Mouse (Mus musculus): ENCODE data around the gene Cadps2.

Gene Cadps2

DNA sequence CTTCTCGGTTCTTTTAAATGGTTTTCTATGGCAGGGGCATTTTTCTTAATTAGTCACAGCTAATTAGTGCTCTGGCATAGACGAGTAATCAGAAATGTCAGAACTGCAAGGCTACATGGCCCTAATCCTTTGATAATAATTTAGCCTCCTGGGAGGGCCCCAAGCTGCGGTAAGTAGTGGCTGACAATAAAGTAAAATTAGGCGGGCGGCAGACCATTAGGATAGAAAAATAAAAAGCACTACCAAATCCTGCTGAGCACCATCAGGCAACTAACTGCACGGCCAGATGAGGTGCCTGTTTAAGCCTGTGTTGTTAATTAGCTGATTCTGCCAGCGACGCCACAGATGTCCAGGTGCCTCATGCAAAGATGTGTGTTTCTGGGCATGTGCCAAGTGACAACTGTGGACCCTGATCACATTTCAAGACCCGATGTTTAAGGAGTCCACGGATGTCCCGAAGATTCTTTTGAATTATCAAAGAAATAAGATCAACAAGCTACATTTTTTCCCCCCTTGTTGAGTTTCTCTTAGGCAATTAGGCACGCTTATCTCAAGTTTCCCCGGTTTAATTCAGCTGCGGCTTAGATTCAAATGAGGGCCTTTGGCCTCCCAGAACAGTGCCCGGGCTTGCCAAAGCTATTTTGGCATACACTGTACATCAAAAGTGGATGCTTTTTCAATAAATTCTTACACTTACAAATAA is 558.3 kb downstream of the Cadps2 start:
- POLR2A ChIA-PET, result interaction anchor here in 1 of 4 experiments (0.7 to 1.3 kb wide), 3 partner anchors 27 to 370 kb away, joined by 3 to 4 read pairs (median 3); no protein-coding TSS in a partner anchor
- CTCF ChIA-PET, result interaction anchor here in 2 of 4 experiments (0.5 to 1.6 kb wide), 3 partner anchors 34 to 177 kb away, joined by 3 to 4 read pairs (median 4); no protein-coding TSS in a partner anchor

DNA sequence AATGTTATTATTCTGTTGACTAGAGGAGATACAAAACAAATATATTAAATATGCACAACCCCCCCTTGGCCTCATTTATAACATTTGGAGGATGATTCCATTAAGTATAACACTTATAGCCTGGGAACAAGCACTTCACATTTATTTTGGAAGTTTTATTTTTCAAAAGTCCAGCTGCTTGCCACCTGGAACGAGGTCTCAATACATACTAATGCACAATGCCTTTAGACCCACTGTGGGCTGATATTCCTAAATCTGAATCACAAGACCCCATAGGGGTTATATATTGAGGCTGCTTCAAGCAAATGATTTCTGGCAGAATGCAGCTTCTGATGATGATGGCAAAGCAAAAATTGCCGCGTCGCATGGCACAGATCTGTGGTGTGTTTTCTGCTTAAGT is 565.7 kb downstream of the Cadps2 start:
- CTCF ChIA-PET, result interaction anchor here in 1 of 4 experiments (1.0 to 1.4 kb wide), 3 partner anchors 25 to 184 kb away, joined by 3 to 5 read pairs (median 4); partner anchors contain the start of gene Fezf1

DNA sequence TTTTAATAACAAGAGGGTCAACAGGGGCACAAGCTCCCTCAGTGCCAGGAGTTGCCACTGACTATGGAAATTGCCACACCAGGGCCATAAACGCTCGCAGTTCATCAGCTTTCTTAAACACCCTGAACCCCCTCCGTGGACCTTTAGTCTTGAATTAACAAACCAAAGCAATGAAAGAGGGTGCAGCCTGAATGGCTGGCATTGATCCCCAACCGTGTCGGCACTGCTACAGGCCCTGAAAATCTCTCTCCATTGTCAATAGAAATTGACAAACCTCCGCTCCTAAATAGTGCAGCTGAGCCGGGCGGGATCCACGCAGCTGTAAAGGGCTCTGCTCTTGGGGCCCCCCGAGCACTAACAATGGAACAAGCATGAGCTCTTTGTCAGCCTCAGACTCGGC is 566.2 kb downstream of the Cadps2 start:
- ChIA-PET CTCF (interaction anchor here in 2 of 4 experiments (0.6 to 1.4 kb wide), 6 partner anchors 13 to 1498 kb away, joined by 3 to 6 read pairs (median 4); partner anchors contain the start of gene Fezf1 (in 1 of the 2)), POLR2A (interaction anchor here in 1 of 4 experiments (0.6 to 1.2 kb wide), 4 partner anchors 19 to 474 kb away, joined by 3 to 7 read pairs (median 3); no protein-coding TSS in a partner anchor)

More for the DNA sequence above, 565.7 kb downstream of the Cadps2 start:
- POLR2A ChIA-PET, result interaction anchor here in 2 of 4 experiments (0.6 to 1.0 kb wide), 3 partner anchors 20 to 474 kb away, joined by 3 to 13 read pairs (median 7); no protein-coding TSS in a partner anchor

DNA sequence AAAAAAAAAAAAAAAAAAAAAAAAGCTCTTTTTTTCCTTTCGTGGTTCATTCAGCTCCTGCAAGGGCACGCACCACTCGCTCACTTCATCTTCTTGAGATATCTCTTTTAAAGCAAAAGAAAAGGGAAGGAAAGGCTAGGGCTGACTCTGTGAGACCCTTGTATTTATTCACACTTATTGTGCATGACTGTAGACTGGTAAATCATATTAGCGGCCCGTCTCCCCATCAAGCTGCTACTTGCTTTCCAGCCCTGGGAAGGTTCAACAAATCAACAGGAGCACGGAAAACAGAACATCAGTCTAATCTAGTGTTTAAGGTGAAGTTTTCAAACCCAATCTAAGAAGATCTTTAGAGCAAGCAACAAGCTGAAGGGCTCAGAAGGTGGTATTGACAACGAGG is 566.7 kb downstream of the Cadps2 start:
- CTCF ChIA-PET, result interaction anchor here in 2 of 4 experiments (0.6 to 1.4 kb wide), 5 partner anchors 13 to 1498 kb away, joined by 3 to 6 read pairs (median 4); partner anchors contain the start of gene Fezf1 (in 1 of the 2)
- POLR2A ChIA-PET, result interaction anchor here in 1 of 4 experiments (0.6 to 1.2 kb wide), 3 partner anchors 23 to 474 kb away, joined by 3 read pairs; no protein-coding TSS in a partner anchor

DNA sequence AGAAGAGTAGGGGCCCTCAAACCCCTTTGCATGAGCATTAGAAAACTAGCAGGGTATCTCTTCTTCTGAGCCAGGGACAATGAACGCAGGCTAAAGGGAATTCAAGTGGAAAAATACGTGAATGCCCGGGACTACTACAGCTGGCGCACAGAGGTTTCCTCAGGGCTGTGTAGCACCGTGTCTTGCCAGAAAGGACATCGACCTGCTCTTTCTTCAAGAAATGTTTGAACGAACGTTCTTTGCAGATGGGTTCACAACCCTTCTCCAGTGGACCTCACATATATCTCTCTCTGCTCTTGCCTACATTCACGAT is 578.5 kb downstream of the Cadps2 start:
- CTCF ChIA-PET, result interaction anchor here in 2 of 4 experiments (0.8 to 1.6 kb wide), 2 partner anchors 11 to 197 kb away, joined by 3 to 4 read pairs; no protein-coding TSS in a partner anchor
- POLR2A ChIA-PET, result interaction anchor here in 3 of 4 experiments (0.6 to 1.4 kb wide), 3 partner anchors 11 to 665 kb away, joined by 3 to 4 read pairs (median 4); partner anchors contain the start of gene Fezf1 (in 1 of the 3)

DNA sequence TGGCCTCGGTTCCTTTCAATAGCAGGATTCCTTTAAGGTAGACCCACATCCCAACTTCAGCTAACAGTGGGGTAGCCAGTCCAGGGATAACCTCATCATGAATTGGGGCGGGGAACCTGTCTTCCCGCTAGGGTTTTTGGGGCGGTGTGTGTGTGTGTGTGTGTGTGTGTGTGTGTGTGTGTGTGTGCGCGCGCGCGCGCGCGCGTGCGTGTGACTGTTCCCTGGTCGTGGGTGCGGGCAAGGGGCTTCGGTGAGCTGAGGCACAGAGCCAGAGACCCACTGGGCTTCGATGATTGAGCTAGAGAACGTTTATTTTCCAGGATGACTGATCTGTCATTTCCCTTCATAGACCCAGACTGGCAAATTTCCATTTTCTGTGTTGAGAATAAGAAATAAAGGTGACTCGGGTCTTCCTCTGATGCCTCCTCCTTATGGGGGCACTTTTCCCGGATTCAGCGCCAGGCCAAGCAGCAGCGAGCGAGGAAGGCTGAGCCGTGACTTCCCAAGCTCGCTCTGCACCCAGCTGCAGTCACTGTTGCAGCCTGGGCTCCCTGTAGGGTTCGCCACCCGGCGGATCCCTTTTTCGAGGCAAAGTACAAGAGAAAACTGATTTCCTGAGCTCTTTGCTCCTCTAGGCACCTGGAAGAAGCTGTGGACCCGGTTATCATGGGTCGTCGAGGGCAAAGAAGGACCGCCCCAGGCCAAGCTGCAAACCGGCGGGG is 579.0 kb downstream of the Cadps2 start:
- ChIA-PET POLR2A (interaction anchor here in 3 of 4 experiments (0.6 to 1.4 kb wide), 4 partner anchors 10 to 665 kb away, joined by 3 to 4 read pairs (median 4); partner anchors contain the start of gene Fezf1 (in 1 of the 3)), CTCF (interaction anchor here in 3 of 4 experiments (0.6 to 1.6 kb wide), 4 partner anchors 9 to 197 kb away, joined by 3 to 4 read pairs (median 3); no protein-coding TSS in a partner anchor)

DNA sequence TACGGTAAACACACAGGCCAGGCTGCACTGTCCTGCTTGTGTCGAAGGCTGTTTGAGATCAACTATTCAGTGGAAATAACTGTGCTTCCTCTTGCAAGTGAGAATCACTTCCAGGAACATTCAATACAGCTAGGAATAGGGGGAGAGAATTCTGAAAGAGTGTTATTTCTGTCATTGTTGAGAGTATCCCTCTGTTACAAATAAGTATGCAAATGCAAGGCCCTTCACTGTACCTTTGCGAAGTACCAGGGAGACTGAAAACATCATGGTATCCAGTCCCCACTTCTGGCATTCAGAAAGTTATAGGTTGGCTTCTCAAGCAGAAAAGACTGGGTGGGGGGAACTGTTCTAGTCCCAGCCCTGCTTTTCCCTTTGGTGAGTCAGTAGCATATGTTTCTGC is 581.2 kb downstream of the Cadps2 start:
- POLR2A ChIA-PET, result no interaction called here
- CTCF ChIA-PET, result no interaction called here

DNA sequence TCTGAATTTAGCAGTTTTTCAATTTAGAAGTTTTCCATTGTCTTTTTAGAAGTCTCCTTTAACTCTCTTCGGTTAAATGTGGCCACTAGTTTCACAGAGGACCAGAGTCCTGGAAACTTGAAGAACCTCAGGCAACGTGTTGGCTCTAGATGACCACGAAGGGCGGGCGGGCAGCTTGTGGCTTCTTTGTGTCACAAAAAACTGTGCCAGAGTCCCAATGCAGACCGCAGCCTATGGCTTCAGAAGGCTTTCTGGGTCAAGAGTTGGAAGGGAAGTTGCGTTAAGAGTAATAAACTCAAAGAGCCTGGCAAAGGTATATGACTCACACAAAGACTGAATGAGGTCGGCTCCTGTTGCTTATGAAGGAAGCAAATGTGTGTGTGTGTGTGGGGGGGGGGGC is 584.1 kb downstream of the Cadps2 start:
- ChIA-PET POLR2A (no interaction called here), CTCF (interaction anchor here in 1 of 4 experiments (2.4 kb wide), 1 partner anchor 202 kb away, joined by 9 read pairs; no protein-coding TSS in a partner anchor)

DNA sequence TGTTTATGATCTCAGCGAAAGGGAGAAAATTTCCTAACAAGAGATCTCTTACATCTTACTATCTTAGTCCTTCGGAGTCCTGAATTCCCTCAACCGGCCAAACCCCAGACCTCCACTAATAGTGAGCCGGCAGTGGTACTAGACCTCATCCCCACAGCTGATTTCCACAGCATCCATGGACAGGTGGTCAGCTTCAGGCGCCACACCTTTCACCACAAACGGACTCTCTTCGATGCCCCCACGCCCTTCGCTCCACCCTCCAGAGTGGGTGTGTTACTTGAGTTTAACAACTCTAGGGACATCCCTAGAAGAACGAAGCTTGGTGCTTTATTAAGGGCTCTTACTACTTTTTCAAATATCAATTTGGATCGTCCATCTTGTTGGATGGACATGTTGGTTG is 584.6 kb downstream of the Cadps2 start:
- ChIA-PET POLR2A (interaction anchor here in 1 of 4 experiments (1.4 to 1.7 kb wide), 2 partner anchors 26 to 154 kb away, joined by 3 to 4 read pairs; no protein-coding TSS in a partner anchor), CTCF (interaction anchor here in 2 of 4 experiments (0.6 to 2.4 kb wide), 4 partner anchors 103 to 203 kb away, joined by 3 to 9 read pairs (median 4); no protein-coding TSS in a partner anchor)

DNA sequence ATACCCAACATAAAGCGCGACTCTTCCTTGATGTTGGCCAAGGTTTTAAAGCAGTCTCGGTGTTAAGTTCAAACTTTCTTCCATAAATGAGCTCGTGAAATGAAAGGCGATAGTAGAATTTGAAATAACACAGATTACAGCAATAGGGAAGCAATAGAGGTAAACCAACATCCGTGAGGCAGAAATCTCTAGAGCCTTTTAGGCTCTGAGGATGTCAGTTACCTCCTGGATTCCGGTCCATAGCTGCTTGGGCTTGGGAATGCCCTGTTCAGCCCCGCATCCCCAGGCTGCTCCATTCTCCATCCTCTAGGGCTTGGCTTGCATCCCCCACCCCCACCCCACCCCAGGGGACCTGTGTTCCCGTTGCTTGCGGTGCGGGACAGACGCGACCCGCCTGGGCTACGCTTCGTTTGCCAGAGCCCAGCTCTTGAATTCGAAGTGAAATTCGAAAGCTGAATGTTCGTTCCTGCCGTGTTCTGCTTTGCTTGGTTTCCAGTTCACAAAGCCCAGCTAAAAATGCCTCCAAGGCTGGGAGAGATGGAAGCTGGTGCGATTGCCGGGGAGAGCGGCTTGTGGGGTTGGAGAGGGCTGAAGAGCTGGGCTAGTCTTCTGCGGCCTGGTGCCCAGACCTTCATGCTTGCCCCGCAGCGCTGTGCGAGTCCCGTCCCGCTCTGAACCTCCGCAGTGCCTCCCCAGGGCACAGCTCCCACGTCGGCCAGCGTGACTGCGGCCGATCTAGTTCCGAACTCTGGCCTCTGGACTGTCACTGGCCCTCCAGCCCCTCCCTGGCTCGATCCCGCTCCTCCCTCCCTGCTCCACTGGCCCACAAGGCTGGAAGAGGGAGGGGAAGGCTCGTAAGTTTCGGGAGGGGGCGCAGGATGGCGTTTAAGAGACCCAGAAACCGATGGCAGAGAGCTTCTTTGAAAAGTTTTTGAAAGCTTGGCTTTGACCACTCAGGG is 585.6 kb downstream of the Cadps2 start:
- CTCF ChIA-PET, result interaction anchor here in 3 of 4 experiments (0.6 to 2.4 kb wide), 6 partner anchors 73 to 204 kb away, joined by 3 to 9 read pairs (median 4); no protein-coding TSS in a partner anchor
- POLR2A ChIA-PET, result interaction anchor here in 2 of 4 experiments (0.6 to 1.7 kb wide), 4 partner anchors 20 to 1257 kb away, joined by 3 to 7 read pairs (median 4); no protein-coding TSS in a partner anchor

DNA sequence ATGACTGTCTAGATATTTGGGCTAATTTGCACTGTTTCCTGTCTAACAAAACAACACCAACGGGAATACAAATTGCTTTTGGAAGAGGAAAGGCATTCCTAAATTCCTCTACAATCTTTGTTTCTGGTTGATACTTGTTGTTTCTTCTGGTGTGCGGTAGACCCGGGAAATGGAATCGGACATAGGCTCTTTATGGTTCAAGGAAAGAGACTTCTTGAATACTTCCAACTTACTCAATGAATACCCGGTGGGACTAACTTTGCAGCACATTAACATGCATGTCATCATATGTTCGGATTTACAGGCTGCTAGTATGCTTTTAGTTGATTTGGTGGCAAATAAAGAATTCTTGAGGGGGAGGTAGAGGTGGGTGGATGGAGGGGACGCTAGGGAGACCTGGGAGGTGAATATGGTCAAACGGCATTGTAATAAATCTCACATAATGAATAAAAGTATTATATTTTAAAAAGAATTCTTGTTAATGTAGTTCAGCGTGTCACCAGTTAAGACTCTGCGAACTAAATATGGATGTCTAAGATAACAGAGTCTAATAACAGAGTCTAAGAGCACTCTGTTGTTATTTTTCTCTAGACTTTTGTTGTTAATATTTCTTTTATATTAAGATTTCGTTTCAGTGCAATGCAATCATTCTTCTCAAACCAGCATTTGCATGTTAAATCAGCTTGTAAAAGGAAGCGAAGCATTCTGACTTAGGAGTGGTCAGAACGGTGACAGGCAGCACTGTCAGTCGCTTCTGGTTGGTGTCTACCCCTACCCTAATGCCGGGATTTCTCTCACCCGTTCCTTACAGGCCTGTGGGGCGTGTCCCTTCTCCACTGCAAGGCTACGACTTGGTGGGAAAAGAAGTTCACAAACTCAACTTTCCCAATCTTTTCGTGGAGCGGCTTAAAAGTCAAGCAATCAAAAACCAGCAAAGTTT is 586.8 kb downstream of the Cadps2 start:
- POLR2A ChIA-PET, result no interaction called here
- CTCF ChIA-PET, result no interaction called here

DNA sequence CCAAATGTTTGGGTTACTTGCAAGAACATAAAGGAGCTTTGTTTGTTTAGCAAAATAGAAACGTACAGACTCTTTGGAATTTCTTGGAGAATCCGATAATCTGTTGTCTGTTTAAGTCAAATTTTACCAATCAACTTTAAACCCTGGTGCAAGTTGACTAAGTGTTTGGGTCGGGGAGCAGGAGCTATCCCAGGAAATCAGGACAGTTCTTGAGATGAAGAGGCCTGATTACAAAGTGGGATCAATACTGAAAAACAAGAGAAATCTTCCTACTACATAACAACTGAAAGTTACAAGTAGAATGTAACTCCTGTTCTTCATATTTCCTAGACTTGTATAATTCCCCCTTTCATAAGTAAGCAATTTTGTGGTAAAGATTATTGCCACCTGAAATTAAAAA is 587.8 kb downstream of the Cadps2 start:
- CTCF ChIA-PET, result interaction anchor here in 1 of 4 experiments (0.6 to 0.9 kb wide), 2 partner anchors 8 to 206 kb away, joined by 3 read pairs; no protein-coding TSS in a partner anchor
- POLR2A ChIA-PET, result no interaction called here

DNA sequence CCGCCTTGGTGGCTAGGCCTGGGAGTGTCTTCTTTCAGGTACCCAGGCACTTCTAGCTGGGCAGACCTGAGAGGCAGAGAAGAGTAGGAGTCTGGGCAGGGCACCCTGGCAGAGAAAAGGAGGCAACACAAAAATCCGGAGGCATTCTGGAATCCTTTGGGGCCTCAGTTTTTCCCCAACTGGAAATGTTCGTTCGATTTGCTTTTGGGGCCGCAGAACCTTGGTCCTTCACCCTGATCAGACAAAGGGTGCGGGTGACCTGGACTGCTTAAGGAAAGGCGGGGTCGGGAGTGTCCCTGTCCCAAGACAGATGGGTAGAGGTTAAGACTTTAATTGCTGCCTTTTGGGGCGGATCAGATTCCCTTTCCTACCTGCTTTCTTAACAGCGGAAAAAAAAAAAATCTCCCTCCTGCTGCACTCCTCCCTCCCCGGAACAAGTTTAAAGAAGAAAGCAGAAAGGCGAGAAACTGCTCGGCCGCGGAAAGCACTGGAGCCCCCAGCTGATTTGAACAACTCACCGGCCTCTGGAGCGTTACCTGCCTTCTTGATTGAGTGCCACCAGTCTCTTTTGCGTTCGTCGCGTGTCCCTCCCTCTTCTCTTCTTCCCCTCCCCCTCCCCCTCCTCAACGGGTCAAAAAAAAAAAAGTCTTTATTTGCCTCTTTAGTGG is 588.8 kb downstream of the Cadps2 start:
- ChIA-PET POLR2A (interaction anchor here in 1 of 4 experiments (1.3 to 1.4 kb wide), 2 partner anchors 10 to 22 kb away, joined by 3 to 4 read pairs; no protein-coding TSS in a partner anchor), CTCF (interaction anchor here in 2 of 4 experiments (0.6 to 2.6 kb wide), 5 partner anchors 9 to 207 kb away, joined by 3 to 23 read pairs (median 4); no protein-coding TSS in a partner anchor)

DNA sequence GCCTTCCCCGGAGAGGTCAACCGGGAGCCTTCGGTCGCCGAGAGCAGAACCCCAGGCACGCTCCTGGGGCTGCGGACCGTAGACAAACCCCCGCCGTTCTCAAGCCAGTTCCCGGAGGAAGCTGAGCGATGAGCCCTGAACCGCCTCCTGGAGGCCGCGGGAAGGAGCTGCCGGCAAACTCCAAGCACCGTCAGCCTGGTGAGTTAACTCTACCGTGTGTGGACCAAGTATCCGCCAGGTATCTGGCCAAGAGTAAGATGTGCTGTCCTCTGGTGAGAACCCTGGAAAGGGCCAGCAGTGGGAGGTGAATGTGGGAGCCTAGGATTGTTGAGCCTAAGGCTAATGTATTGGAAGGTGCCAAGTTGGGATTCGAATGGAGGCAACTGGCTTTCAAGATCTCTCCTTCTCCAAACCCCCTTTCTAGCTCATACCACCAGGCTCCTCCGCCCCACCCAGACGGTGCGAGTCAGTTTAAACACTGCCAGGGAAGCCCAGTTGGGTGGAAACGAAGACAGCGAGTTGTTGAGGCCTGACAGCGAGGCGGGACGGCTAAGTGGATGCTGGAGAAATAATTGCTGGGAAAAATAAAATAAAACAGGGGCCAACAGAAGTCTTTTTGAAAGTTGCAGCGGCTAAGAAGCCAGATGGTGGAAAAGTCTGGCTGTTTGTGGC is 589.5 kb downstream of the Cadps2 start:
- CTCF ChIA-PET, result interaction anchor here in 3 of 4 experiments (0.7 to 2.6 kb wide), 5 partner anchors 10 to 208 kb away, joined by 4 to 23 read pairs (median 5); no protein-coding TSS in a partner anchor
- POLR2A ChIA-PET, result interaction anchor here (0.6 to 1.4 kb wide), 5 partner anchors 10 to 173 kb away, joined by 3 to 5 read pairs (median 4); no protein-coding TSS in a partner anchor

DNA sequence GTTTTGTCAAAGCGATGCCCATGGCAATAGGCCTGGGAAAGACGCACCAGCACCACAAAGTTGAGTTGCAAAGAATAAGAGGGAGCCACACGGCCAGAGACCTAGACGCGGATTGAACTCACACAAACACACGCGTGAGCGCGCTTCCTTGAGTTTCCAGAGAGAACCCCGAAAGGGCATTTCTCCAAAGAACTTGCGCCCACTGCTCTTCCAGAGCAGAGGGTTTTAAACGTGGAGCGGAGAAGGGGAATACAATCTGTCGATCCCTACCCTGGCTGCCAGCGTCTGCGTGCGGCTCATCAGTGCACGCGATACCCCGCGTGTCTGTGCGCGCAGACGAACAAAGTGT is 590.2 kb downstream of the Cadps2 start:
- ChIA-PET CTCF (interaction anchor here in 2 of 4 experiments (1.3 to 2.6 kb wide), 4 partner anchors 11 to 209 kb away, joined by 3 to 23 read pairs (median 5); no protein-coding TSS in a partner anchor), POLR2A (interaction anchor here in 2 of 4 experiments (0.6 to 1.2 kb wide), 2 partner anchors 17 to 162 kb away, joined by 4 to 5 read pairs; no protein-coding TSS in a partner anchor)

All from embryonic stem cell, embryonic (primary cell).